Mouse (Mus musculus): ENCODE results near the gene Pgap3.

Pgap3 gene

GRCm38 (mm10) chr11:98355732-98356299 is 44.5 kb downstream of the Pgap3 start:
- DNase-seq (ENCODE audit: low spot score), result peak; percentile 78

GRCm38 (mm10) chr11:98354445-98354844 is 45.8 kb downstream of the Pgap3 start:
- DNase-seq (ENCODE audit: low spot score), result no peak

GRCm38 (mm10) chr11:98353651-98354211 is 46.6 kb downstream of the Pgap3 start:
- no peak for DNase-seq (ENCODE audit: low spot score)

- DNase-seq (ENCODE audit: low spot score), result no peak
Measured at GRCm38 (mm10) chr11:98352272-98352990, 47.9 kb downstream of the Pgap3 start.

GRCm38 (mm10) chr11:98349308-98349707 is 51.0 kb downstream of the Pgap3 start:
- DNase-seq (ENCODE audit: low spot score), result no peak

- DNase-seq (ENCODE audit: low spot score), result no peak
Measured at GRCm38 (mm10) chr11:98348083-98348961, 52.0 kb downstream of the Pgap3 start, which contains the start of gene Ppp1r1b. Gene Ppp1r1b, plus strand, starts transcription at chr11:98348404.

- DNase-seq (ENCODE audit: low spot score), result no peak
Measured at GRCm38 (mm10) chr11:98347385-98348082, 52.8 kb downstream of the Pgap3 start.

GRCm38 (mm10) chr11:98346168-98346567 is 54.1 kb downstream of the Pgap3 start:
- no peak for DNase-seq (ENCODE audit: low spot score)

GRCm38 (mm10) chr11:98345253-98345652 is 55.0 kb downstream of the Pgap3 start:
- DNase-seq (ENCODE audit: low spot score), result peak; percentile 58

- DNase-seq (ENCODE audit: low spot score), result peak; percentile 84
Measured at GRCm38 (mm10) chr11:98342000-98342945, 58.0 kb downstream of the Pgap3 start.

GRCm38 (mm10) chr11:98341174-98341573 is 59.1 kb downstream of the Pgap3 start:
- DNase-seq (ENCODE audit: low spot score), result no peak

GRCm38 (mm10) chr11:98340597-98340996 is 59.7 kb downstream of the Pgap3 start:
- DNase-seq (ENCODE audit: low spot score), result no peak

GRCm38 (mm10) chr11:98339679-98340287 is 60.5 kb downstream of the Pgap3 start:
- DNase-seq (ENCODE audit: low spot score), result no peak

GRCm38 (mm10) chr11:98339071-98339501 is 61.2 kb downstream of the Pgap3 start:
- no peak for DNase-seq (ENCODE audit: low spot score)
